Mouse (Mus musculus): Measurements from ENCODE around the gene Dock11. TPM values are rescaled to one million over a fixed set of nuclear protein-coding genes. Genes with fewer than 3 reads are reported as not detected.

The Dock11 gene
- polyA plus RNA-seq, 1 experiment, result not detected

- Histone ChIP-seq H3K4me3 (replicated peaks) (no peak overlapping the region), H3K4me1 (ENCODE audit: control insufficient read depth) (no peaks in the 10 kb centered on the region), H3K27me3 (ENCODE audit: control insufficient read depth) (no peaks in the 10 kb centered on the region), H3K36me3 (ENCODE audit: control insufficient read depth) (no peaks in the 10 kb centered on the region), H3K9me3 (ENCODE audit: control insufficient read depth, low read length) (no peaks in the 10 kb centered on the region)
- TF ChIP-seq GATA1 (IDR thresholded peaks at IDR 0.05; ENCODE audit: low read length), result no peak
- TF ChIP-seq TAL1 (IDR thresholded peaks at IDR 0.05; ENCODE audit: low read length), result no peak
These were observed 44.3 kb downstream of the Dock11 start for GRCm38 (mm10) chrX:35932952-35933351.

DNA sequence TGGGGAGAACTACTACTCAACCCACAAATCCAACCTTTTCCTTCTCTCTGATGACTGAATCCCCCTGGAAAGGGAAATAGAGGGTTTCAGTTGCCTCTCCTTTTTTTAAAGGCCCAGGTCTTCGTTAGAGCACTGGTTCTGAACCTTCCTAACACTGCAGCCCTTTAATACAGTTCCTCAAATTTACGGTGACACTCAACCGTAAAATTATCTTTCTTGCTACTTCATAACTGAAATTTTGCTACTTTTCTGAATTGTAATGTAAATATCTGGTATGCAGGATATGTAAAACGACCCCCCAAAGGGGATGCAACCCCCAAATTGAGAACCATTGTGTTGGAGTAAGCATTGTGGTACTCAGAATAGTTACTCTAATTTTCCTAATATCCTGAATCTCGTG is 49.5 kb downstream of the Dock11 start:
- no peak overlapping the region for H3K4me3 ChIP-seq (replicated peaks)
- H3K4me1 ChIP-seq (ENCODE audit: control insufficient read depth), result no peaks in the 10 kb centered on the region
- H3K27me3 ChIP-seq (ENCODE audit: control insufficient read depth), result no peaks in the 10 kb centered on the region
- TF ChIP-seq GATA1 (IDR thresholded peaks at IDR 0.05; ENCODE audit: low read length) (no peak), TAL1 (IDR thresholded peaks at IDR 0.05; ENCODE audit: low read length) (no peak)
- H3K9me3 ChIP-seq (ENCODE audit: control insufficient read depth, low read length), result no peaks in the 10 kb centered on the region
- H3K36me3 ChIP-seq (ENCODE audit: control insufficient read depth), result no peaks in the 10 kb centered on the region

DNA sequence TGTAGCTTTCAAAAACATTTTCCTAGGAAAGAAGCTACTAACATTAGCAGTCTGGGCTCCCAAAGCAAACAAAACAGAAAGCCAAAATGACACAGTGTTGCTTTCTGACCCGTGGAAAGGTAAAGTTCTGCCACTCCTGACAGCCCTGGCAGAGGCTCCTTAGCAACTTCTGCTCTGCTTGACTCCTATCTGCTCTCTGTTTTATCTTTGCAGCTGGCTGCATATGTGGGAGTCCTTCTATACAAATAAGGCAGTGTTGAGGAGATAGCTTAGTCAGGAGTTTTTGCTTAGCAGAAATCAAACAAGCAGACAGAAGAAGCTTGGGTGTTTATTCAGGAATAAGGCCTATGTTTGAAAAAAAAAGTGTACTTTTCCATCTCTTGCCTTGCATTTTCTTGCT is 57.8 kb downstream of the Dock11 start:
- H3K4me3 ChIP-seq (replicated peaks), result no peak overlapping the region
- H3K4me1 ChIP-seq (ENCODE audit: control insufficient read depth), result no peaks in the 10 kb centered on the region
- no peak for TF ChIP-seq GATA1 (IDR thresholded peaks at IDR 0.05; ENCODE audit: low read length)
- TF ChIP-seq TAL1 (IDR thresholded peaks at IDR 0.05; ENCODE audit: low read length), result no peak
- no peaks in the 10 kb centered on the region for H3K36me3 ChIP-seq (ENCODE audit: control insufficient read depth)
- no peaks in the 10 kb centered on the region for H3K9me3 ChIP-seq (ENCODE audit: control insufficient read depth, low read length)
- H3K27me3 ChIP-seq (ENCODE audit: control insufficient read depth), result no peaks in the 10 kb centered on the region

DNA sequence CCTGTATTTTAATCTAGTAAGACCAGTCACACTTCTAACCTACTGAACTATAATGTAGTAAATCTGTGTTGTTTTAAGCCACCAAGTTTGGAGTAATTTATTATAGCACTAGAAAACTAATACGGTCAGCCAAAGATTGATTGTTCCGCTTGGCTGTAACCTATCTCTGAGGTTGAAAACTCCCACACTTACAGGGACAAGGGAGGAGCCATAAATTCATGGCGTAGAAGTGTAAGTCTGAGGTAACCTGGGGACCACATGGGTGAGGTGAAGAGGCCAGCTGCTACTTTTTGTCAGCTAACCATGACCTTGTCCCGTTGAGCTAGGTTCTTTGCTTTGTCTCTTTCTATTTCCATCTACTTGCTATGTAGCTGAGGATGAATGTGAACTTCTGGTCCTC is 61.5 kb downstream of the Dock11 start:
- Histone ChIP-seq H3K9me3 (ENCODE audit: control insufficient read depth, low read length) (no peaks in the 10 kb centered on the region), H3K4me1 (ENCODE audit: control insufficient read depth) (no peaks in the 10 kb centered on the region), H3K36me3 (ENCODE audit: control insufficient read depth) (no peaks in the 10 kb centered on the region), H3K27me3 (ENCODE audit: control insufficient read depth) (no peaks in the 10 kb centered on the region), H3K4me3 (replicated peaks) (no peak overlapping the region)
- TF ChIP-seq GATA1 (IDR thresholded peaks at IDR 0.05; ENCODE audit: low read length) (no peak), TAL1 (IDR thresholded peaks at IDR 0.05; ENCODE audit: low read length) (no peak)

- H3K9me3 ChIP-seq (ENCODE audit: control insufficient read depth, low read length), result no peaks in the 10 kb centered on the region
- TF ChIP-seq GATA1 (IDR thresholded peaks at IDR 0.05; ENCODE audit: low read length), result no peak
- no peak for TF ChIP-seq TAL1 (IDR thresholded peaks at IDR 0.05; ENCODE audit: low read length)
- H3K27me3 ChIP-seq (ENCODE audit: control insufficient read depth), result no peaks in the 10 kb centered on the region
- no peaks in the 10 kb centered on the region for H3K4me1 ChIP-seq (ENCODE audit: control insufficient read depth)
- no peak overlapping the region for H3K4me3 ChIP-seq (replicated peaks)
- H3K36me3 ChIP-seq (ENCODE audit: control insufficient read depth), result no peaks in the 10 kb centered on the region
These were observed 63.3 kb downstream of the Dock11 start for GRCm38 (mm10) chrX:35951945-35952344.

DNA sequence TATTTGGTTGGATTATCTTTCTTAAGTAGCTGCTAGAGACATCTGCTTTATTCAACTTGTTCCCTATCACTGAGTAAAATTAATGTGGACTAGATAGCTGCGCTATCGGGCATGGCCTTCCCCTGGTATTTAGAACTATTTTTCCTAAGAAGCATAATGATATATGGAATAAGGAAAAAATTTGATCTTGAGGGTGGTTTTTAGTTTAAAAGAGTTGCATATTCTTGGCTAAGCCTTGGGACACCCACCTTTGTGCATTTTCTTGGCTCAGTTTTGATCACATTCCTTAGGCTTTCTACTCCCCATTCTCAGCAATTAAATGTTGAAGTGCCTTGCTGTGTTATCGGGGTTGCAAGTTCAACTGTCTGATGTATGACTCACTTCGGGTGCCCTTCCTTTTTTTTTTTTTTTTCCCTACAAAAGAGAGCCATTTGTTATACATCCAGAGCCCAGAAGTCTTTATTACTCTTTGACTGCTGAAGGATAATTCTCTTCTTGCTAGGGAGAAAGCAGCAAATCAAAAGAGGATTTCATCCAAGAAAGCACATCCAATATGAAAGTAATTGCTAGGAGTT is 64.0 kb downstream of the Dock11 start:
- TF ChIP-seq GATA1 (IDR thresholded peaks at IDR 0.05; ENCODE audit: low read length), result no peak
- no peak for TF ChIP-seq TAL1 (IDR thresholded peaks at IDR 0.05; ENCODE audit: low read length)
- H3K4me1 ChIP-seq (ENCODE audit: control insufficient read depth), result no peaks in the 10 kb centered on the region
- H3K4me3 ChIP-seq (replicated peaks), result no peak overlapping the region
- H3K36me3 ChIP-seq (ENCODE audit: control insufficient read depth), result no peaks in the 10 kb centered on the region
- H3K9me3 ChIP-seq (ENCODE audit: control insufficient read depth, low read length), result no peaks in the 10 kb centered on the region
- H3K27me3 ChIP-seq (ENCODE audit: control insufficient read depth), result no peaks in the 10 kb centered on the region

- TF ChIP-seq TAL1 (IDR thresholded peaks at IDR 0.05; ENCODE audit: low read length), result no peak
- no peak for TF ChIP-seq GATA1 (IDR thresholded peaks at IDR 0.05; ENCODE audit: low read length)
- Histone ChIP-seq H3K27me3 (ENCODE audit: control insufficient read depth) (no peaks in the 10 kb centered on the region), H3K4me1 (ENCODE audit: control insufficient read depth) (no peaks in the 10 kb centered on the region), H3K4me3 (replicated peaks) (no peak overlapping the region), H3K36me3 (ENCODE audit: control insufficient read depth) (no peaks in the 10 kb centered on the region), H3K9me3 (ENCODE audit: control insufficient read depth, low read length) (no peaks in the 10 kb centered on the region)
These were observed 67.6 kb downstream of the Dock11 start for GRCm38 (mm10) chrX:35956236-35956635.

- no peak overlapping the region for H3K4me3 ChIP-seq (replicated peaks)
- TF ChIP-seq TAL1 (IDR thresholded peaks at IDR 0.05; ENCODE audit: low read length) (no peak), GATA1 (IDR thresholded peaks at IDR 0.05; ENCODE audit: low read length) (no peak)
- no peaks in the 10 kb centered on the region for H3K9me3 ChIP-seq (ENCODE audit: control insufficient read depth, low read length)
- H3K36me3 ChIP-seq (ENCODE audit: control insufficient read depth), result no peaks in the 10 kb centered on the region
- no peaks in the 10 kb centered on the region for H3K27me3 ChIP-seq (ENCODE audit: control insufficient read depth)
- H3K4me1 ChIP-seq (ENCODE audit: control insufficient read depth), result no peaks in the 10 kb centered on the region
These were observed 74.5 kb downstream of the Dock11 start for GRCm38 (mm10) chrX:35963087-35963486.

- no peaks in the 10 kb centered on the region for H3K27me3 ChIP-seq (ENCODE audit: control insufficient read depth)
- H3K4me3 ChIP-seq (replicated peaks), result no peak overlapping the region
- no peaks in the 10 kb centered on the region for H3K9me3 ChIP-seq (ENCODE audit: control insufficient read depth, low read length)
- no peaks in the 10 kb centered on the region for H3K4me1 ChIP-seq (ENCODE audit: control insufficient read depth)
- TF ChIP-seq TAL1 (IDR thresholded peaks at IDR 0.05; ENCODE audit: low read length) (no peak), GATA1 (IDR thresholded peaks at IDR 0.05; ENCODE audit: low read length) (no peak)
- H3K36me3 ChIP-seq (ENCODE audit: control insufficient read depth), result no peaks in the 10 kb centered on the region
These were observed 80.6 kb downstream of the Dock11 start for GRCm38 (mm10) chrX:35969276-35969675.

DNA sequence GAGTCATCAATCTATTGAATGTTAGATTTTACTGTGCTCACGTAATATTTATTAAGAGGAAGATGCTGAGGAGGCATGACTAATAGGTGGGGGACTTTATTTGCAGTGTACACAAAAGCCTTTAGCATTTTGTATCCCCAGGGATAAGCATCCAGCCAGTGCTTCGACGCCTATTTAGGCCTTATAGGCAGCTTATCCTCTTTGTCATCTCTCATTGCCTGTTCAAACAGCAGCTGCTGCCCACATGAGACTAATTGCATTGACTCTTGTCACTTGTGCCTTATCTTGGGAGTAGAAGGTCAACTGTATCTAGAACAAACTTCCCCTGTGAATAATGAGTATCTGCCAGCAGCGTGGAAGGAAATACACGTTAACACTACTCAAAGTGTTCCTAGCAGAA is 88.0 kb downstream of the Dock11 start:
- Histone ChIP-seq H3K4me1 (ENCODE audit: control insufficient read depth) (no peaks in the 10 kb centered on the region), H3K4me3 (replicated peaks) (no peak overlapping the region), H3K27me3 (ENCODE audit: control insufficient read depth) (no peaks in the 10 kb centered on the region), H3K36me3 (ENCODE audit: control insufficient read depth) (no peaks in the 10 kb centered on the region), H3K9me3 (ENCODE audit: control insufficient read depth, low read length) (no peaks in the 10 kb centered on the region)
- TF ChIP-seq GATA1 (IDR thresholded peaks at IDR 0.05; ENCODE audit: low read length) (no peak), TAL1 (IDR thresholded peaks at IDR 0.05; ENCODE audit: low read length) (no peak)
